Mouse (Mus musculus): ENCODE results near the gene Zfp36l2. TPM values are rescaled to one million over a fixed set of nuclear protein-coding genes. Genes with fewer than 3 reads are reported as not detected.

Zfp36l2 gene
- total and polyA plus RNA-seq, 3 experiments, result 68.5 to 174 (median 93.6) TPM

DNA sequence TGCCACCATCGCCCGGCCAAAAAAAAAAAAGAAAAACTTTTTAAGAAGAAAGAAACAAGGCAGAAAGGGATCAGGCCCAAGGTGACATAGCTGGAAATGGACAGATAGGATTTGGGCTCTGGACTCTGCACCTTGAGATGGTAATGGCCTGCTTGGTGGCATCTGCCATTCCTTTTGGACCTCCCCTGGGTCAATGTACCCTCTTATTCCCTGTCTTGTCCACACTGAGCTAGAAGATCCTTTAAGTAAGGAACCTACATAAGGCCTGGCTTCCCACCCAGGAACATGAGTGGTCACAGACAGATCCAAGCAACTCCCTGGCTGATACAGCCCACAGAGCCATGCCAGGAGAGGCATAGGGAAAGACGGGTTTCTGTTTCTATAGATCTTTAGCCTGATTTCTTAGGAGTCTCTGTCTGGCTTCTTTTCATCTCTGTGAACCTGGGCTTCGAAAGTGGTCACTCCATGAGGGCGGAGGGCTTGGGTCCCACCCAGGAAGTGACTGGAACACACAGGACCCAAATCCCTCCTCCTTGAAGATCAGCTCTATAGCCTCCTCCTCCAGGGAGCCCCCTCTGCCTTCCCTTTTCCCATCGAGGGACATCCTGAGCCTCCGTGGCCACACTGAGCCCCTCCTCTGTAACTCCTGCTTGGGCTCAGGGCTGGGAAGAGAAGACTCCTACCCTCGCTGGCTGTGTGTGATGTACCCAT, 32.1 kb downstream of the Zfp36l2 start:
- Histone ChIP-seq H3K27ac (ENCODE audit: control insufficient read depth, low read depth, low read length) (peak overlapping the region; percentile 95), H3K4me3 (ENCODE audit: control insufficient read depth in 1 of 2, insufficient read depth in 1 of 2, low read depth in 2 of 2, low read length in 2 of 2) (peak overlapping the region; percentile 6 to 43; a peak in 3 of 4 replicates), H3K9me3 (replicated peaks; ENCODE audit: insufficient read depth, low read length) (no peaks in the 10 kb centered on the region), H3K4me1 (ENCODE audit: control insufficient read depth in 1 of 2, insufficient read depth in 2 of 2, low read length in 2 of 2) (peaks cover 29 to 66% of the 10 kb centered on the region in 2 experiments), H3K36me3 (ENCODE audit: control insufficient read depth in 1 of 2, insufficient read depth in 2 of 2, low read length in 2 of 2) (peaks cover 0 to 50% of the 10 kb centered on the region in 2 experiments; a peak in 2 of 4 replicates), H3K79me2 (ENCODE audit: control insufficient read depth, insufficient read depth, low read length, poor library complexity) (peaks cover 9% of the 10 kb centered on the region; the same call in 1 of the 2 replicates), H3K27me3 (ENCODE audit: control insufficient read depth in 1 of 2, insufficient read depth in 2 of 2, low read length in 2 of 2) (no peaks in the 10 kb centered on the region), H3K9ac (ENCODE audit: control insufficient read depth, low read depth, low read length, poor library complexity, severe bottlenecking) (peak overlapping the region; percentile 77)
- DNase-seq (ENCODE audit: low read depth, low spot score), result no peak
- TF ChIP-seq RAD21 (IDR thresholded peaks at IDR 0.05; ENCODE audit: low read depth, low read length), result no peak
- TF ChIP-seq GATA1 (IDR thresholded peaks at IDR 0.05; ENCODE audit: low read depth, low read length), result no peak
- TF ChIP-seq TBP (IDR thresholded peaks at IDR 0.05; ENCODE audit: low read depth, low read length), result no peak
- no peak for TF ChIP-seq POLR2A (IDR thresholded peaks at IDR 0.05; ENCODE audit: control insufficient read depth in 1 of 2, insufficient read depth in 1 of 2, low read depth in 1 of 2, low read length in 2 of 2, poor library complexity in 1 of 2)
- TF ChIP-seq ZC3H11A (IDR thresholded peaks at IDR 0.05; ENCODE audit: low read depth, low read length), result no peak
- TF ChIP-seq ELF1 (IDR thresholded peaks at IDR 0.05; ENCODE audit: low read depth, low read length), result no peak
- TF ChIP-seq CTCF (IDR thresholded peaks at IDR 0.05 in 2 of 3, conservative IDR thresholded peaks at IDR 0.05 in 1 of 3; ENCODE audit: control insufficient read depth in 1 of 3, insufficient read depth in 1 of 3, low read depth in 2 of 3, low read length in 3 of 3, poor library complexity in 1 of 3, severe bottlenecking in 1 of 3), result no peak
- TF ChIP-seq MAFK (IDR thresholded peaks at IDR 0.05; ENCODE audit: borderline replicate concordance, low read depth, low read length), result no peak
- TF ChIP-seq CHD2 (IDR thresholded peaks at IDR 0.05; ENCODE audit: low read length), result no peak
- peak; percentile 42; the same call in 1 of the 2 replicates for TF ChIP-seq MAZ (IDR thresholded peaks at IDR 0.05; ENCODE audit: low read depth, low read length)
- 0 out of 2 replicates have a peak, but pooled peaks have one; percentile 22 for TF ChIP-seq RCOR1 (IDR thresholded peaks at IDR 0.05; ENCODE audit: low read depth, low read length)
- TF ChIP-seq JUND (IDR thresholded peaks at IDR 0.05; ENCODE audit: low read depth, low read length), result no peak

DNA sequence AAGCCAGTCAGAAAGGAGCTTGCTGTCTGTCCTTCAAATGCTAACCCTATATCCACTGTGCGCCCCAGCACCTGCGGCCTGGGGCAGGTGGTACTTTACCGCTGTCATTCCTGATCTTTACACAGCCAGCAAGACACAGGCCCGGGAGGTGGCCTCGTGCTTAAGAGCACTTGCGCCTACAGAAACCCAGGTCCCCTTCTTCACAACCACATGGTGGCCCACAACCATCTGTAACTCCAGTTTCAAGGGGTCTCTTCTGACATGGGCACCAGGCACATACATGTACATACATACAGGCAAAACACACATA, 32.8 kb downstream of the Zfp36l2 start:
- DNase-seq (ENCODE audit: low read depth, low spot score), result no peak
- H3K4me1 ChIP-seq (ENCODE audit: control insufficient read depth in 1 of 2, insufficient read depth in 2 of 2, low read length in 2 of 2), result peaks cover 31 to 65% of the 10 kb centered on the region in 2 experiments
- H3K79me2 ChIP-seq (ENCODE audit: control insufficient read depth, insufficient read depth, low read length, poor library complexity), result peaks cover 9% of the 10 kb centered on the region; the same call in 1 of the 2 replicates
- H3K27me3 ChIP-seq (ENCODE audit: control insufficient read depth in 1 of 2, insufficient read depth in 2 of 2, low read length in 2 of 2), result no peaks in the 10 kb centered on the region
- peaks cover 0 to 54% of the 10 kb centered on the region in 2 experiments; a peak in 2 of 4 replicates for H3K36me3 ChIP-seq (ENCODE audit: control insufficient read depth in 1 of 2, insufficient read depth in 2 of 2, low read length in 2 of 2)
- H3K9ac ChIP-seq (ENCODE audit: control insufficient read depth, low read depth, low read length, poor library complexity, severe bottlenecking), result peak overlapping the region; percentile 70
- H3K9me3 ChIP-seq (replicated peaks; ENCODE audit: insufficient read depth, low read length), result no peaks in the 10 kb centered on the region
- H3K4me3 ChIP-seq (ENCODE audit: control insufficient read depth in 1 of 2, insufficient read depth in 1 of 2, low read depth in 2 of 2, low read length in 2 of 2), result peak overlapping the region; percentile 36 to 41
- TF ChIP-seq NRF1 (IDR thresholded peaks at IDR 0.05; ENCODE audit: insufficient read depth, low read depth, low read length, poor library complexity, severe bottlenecking) (no peak), MYB (IDR thresholded peaks at IDR 0.05; ENCODE audit: low read depth, low read length) (no peak), CHD2 (IDR thresholded peaks at IDR 0.05; ENCODE audit: low read length) (no peak), SMC3 (IDR thresholded peaks at IDR 0.05; ENCODE audit: low read depth, low read length) (no peak), SIN3A (IDR thresholded peaks at IDR 0.05; ENCODE audit: low read length) (no peak), POLR2A (IDR thresholded peaks at IDR 0.05; ENCODE audit: control insufficient read depth in 1 of 2, insufficient read depth in 1 of 2, low read depth in 1 of 2, low read length in 2 of 2, poor library complexity in 1 of 2) (peak in 1 of 2 experiments; percentile 15; a peak in 1 of 4 replicates), MAX (IDR thresholded peaks at IDR 0.05; ENCODE audit: low read length) (peak; percentile 52; the same call in 1 of the 2 replicates), GABPA (IDR thresholded peaks at IDR 0.05; ENCODE audit: low read depth, low read length) (no peak), MAFK (IDR thresholded peaks at IDR 0.05; ENCODE audit: borderline replicate concordance, low read depth, low read length) (no peak), HCFC1 (IDR thresholded peaks at IDR 0.05; ENCODE audit: low read depth, low read length) (no peak), UBTF (IDR thresholded peaks at IDR 0.05; ENCODE audit: borderline replicate concordance, insufficient read depth, low read depth, low read length) (no peak), RCOR1 (IDR thresholded peaks at IDR 0.05; ENCODE audit: low read depth, low read length) (no peak), ELF1 (IDR thresholded peaks at IDR 0.05; ENCODE audit: low read depth, low read length) (no peak), MYC (IDR thresholded peaks at IDR 0.05; ENCODE audit: low read depth, low read length) (no peak), GATA1 (IDR thresholded peaks at IDR 0.05; ENCODE audit: low read depth, low read length) (no peak), EP300 (IDR thresholded peaks at IDR 0.05; ENCODE audit: low read depth in 1 of 2, low read length in 2 of 2) (peak in 1 of 2 experiments; percentile 5; a peak in 1 of 4 replicates), ZKSCAN1 (IDR thresholded peaks at IDR 0.05; ENCODE audit: low read depth, low read length) (no peak), E2F4 (IDR thresholded peaks at IDR 0.05; ENCODE audit: borderline replicate concordance, low read depth, low read length) (0 out of 2 replicates have a peak, but pooled peaks have one; percentile 0), ZMIZ1 (IDR thresholded peaks at IDR 0.05; ENCODE audit: low read depth, low read length) (no peak), POLR2AphosphoS5 (IDR thresholded peaks at IDR 0.05; ENCODE audit: borderline replicate concordance, low read depth, low read length) (no peak), POLR2AphosphoS2 (IDR thresholded peaks at IDR 0.05; ENCODE audit: low read length) (no peak; the same call in 1 of the 2 replicates), USF2 (IDR thresholded peaks at IDR 0.05; ENCODE audit: borderline replicate concordance in 1 of 2, insufficient read depth in 1 of 2, low read depth in 1 of 2, low read length in 2 of 2) (no peak)
- H3K27ac ChIP-seq (ENCODE audit: control insufficient read depth, low read depth, low read length), result peak overlapping the region; percentile 95
